Mouse (Mus musculus): ENCODE results near the gene Brd9. TPM values are rescaled to one million over a fixed set of nuclear protein-coding genes. Genes with fewer than 3 reads are reported as not detected.
"Not testable (repeated sequence)": the region's sequence is repeated elsewhere in the genome, so short reads cannot be mapped to it uniquely, and the experiment has no call there.

The Brd9 gene
- total RNA-seq, 2 experiments from 2014 or later: 80.4 to 83.4 TPM

DNA sequence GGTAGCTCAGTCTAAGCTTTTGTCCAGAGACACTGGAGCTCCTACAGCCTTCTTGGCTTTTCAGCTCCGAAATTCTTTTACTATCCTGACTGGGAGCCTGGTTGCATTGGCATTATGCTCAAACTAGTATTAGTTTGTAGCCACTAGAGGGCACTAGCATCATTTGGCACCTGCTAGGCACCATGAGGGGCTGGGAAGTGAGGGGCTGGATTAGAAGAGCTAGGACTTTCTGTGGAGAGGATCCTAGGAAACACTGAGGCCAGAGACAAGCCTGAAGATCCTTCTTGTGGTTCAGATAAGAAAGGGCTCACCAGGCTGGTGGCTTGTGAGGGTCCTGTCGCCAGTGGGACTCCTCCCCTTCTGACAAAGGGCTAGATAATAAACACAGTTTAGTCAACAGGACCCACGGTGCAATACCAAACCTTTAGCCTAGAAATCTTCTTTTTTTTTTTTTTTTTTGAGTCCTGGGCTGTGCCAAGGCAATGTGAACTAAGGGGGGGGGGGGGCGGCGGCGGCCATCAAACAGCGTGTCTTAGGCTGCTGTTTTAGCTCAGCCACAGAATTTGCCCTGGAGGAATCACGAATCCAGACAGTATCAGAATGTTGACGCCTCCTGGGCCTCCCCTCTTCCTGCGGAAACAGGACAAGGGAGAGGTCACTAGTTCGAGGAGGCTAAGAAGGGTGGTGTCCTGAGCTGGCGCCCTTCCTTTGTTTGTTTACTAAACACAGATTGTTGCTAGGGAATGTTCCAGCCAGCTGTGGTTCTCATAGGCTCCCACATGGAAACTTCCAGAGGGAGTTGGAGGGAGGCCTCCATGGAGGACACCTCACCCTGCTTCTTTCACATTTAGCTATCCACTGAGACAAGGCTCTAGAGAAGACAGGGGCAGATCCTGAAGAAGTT is 33.2 kb downstream of the Brd9 start:
- intact Hi-C loops (cut with DNase I): loop anchor here (2.0 to 10.0 kb wide), 3 partner anchors 56 to 332 kb away; no protein-coding TSS in a partner anchor
- DNase-seq (ENCODE audit: low spot score in 2 of 2): peak; percentile 73 to 77

DNA sequence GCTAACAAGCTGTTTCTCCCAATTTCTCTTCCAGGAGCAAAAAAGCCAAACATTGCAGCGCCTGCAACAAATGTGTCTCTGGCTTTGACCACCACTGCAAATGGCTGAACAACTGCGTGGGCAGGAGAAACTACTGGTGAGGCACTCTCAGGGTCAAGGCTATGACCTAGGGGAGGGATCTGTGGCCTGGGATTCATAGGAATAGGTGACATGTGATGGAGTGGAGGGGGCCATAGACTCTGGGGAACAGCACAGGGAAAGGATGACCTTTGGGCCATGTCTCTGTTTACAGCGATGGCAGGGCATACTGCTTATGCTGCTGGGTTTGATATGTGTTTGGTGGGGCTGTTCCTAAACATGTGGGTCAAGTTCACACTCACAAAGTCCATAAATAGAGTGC is 36.9 kb downstream of the Brd9 start:
- intact Hi-C loops (cut with DNase I): loop anchor here (5.0 to 10.0 kb wide), 2 partner anchors 190 to 328 kb away; no protein-coding TSS in a partner anchor
- no peak for DNase-seq (ENCODE audit: low spot score in 2 of 2)

DNA sequence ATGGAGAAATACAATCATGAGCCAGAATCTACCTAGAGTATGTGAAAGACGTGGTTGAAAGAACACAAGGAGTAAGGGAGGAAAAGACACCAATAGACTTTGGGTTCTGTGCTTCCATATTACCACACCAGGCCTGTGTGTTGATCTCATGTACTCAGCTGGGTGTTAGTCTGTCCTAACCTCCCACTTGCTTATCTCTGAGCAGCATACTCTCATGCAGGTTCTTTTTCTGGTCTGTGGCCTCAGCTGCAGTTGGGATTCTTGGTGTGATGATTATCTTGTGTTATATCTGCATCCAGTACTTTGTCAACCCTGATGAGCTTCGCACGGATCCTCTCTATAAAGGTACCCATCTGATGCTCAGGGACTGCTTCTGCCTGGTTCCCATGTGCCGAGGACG is 39.3 kb downstream of the Brd9 start:
- DNase-seq (ENCODE audit: low spot score in 2 of 2): no peak
- intact Hi-C loops (cut with DNase I): loop anchor here (10.0 kb wide), 1 partner anchor 188 kb away; no protein-coding TSS in a partner anchor

DNA sequence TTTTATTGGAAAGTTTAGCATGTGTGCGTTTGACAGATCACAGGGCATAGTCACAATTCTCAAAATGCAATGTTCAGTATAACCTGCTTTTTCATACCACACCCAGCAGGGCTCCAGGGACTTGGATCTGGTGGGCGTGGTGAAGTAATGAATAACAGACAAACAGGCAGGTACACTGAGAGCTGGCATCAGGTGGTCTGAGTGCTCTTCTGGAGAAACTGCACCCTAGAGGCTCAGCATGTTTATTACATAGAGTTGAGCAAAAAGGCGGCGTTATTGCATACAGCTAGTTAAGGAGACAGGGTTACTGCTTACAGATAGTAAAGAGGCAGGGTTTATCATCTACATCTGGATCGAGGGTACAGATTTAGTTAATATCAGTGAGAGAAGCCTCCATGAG is 52.7 kb downstream of the Brd9 start:
- DNase-seq (ENCODE audit: low spot score in 2 of 2): no peak
- intact Hi-C loops (cut with DNase I): no loop called here

DNA sequence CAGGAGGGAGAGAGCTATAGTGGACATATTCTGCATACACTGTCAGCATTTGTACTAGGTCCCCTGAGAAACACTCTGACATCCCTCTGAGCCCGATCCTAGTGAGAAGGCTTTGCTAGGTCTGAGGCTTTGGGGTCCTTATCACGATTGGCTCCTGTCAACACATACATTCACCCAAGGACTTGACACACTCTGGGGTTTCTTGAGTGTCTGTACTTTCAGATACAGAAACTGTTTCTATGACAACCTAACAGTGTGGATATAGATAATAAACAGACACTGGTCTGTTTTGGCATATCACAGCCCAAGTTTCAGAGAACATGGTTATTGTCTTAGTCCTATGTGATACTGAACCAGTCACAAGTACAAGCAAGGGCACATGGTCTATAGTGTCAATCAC is 53.1 kb downstream of the Brd9 start:
- DNase-seq (ENCODE audit: low spot score in 2 of 2): no peak
- intact Hi-C loops (cut with DNase I): no loop called here

DNA sequence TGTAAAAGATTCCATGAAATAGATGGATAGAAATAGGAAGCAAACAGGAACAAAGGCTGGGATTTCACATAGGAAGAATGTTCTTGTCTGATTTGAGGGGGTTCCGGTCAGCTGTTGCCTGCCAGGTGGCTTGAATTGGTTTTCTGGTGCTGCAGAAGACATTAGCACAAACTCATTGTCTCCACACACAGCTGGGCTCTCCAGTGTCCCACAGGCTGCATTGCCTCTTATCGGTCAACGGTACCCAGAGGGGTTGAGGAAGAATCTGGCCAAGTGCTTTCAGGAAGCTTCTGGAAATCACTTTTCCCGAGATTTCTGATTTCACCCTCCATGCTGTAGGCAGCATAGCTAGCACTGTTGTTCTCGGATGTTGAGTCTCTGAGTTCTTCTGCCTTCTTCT is 53.7 kb downstream of the Brd9 start:
- no peak for DNase-seq (ENCODE audit: low spot score in 2 of 2)
- intact Hi-C loops (cut with DNase I): no loop called here

DNA sequence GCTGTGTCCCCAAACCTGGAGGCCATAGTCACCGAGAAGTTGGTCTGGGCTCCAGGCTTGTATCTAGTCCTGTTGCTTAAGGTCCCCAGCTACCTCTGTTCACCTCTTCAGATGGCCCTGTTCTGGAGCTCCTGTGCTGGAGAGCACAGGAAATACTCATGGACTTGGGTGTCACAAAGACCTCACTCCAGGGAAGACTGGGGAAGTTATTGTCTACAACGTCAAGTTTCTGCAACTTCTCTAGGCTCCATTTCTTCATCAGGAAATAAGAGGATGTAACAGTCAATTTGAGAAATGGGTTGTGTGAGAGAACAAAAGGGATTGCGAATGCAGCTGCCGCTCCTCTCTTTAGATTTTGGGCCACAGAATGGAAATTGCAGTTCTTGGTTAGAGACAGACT is 58.8 kb downstream of the Brd9 start:
- intact Hi-C loops (cut with DNase I): no loop called here
- no peak for DNase-seq (ENCODE audit: low spot score in 2 of 2)

DNA sequence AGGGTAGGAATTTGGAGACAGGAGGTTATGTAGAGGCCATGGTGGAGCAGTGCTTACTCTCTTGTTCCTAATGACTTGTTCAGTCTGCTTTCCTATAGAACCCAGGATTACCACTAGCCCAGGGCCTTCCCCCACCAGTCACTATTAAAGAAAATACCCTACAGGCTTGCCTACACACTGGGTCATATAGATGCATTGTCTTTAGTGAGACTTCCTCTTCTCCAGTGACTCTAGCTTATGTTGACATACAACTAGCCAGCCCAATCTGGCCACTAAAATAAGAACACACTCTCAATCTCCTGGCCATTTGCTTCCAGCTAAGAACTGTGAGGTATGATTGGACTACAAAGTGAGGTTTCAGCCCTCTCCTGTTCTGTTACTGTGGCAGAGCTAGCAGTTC is 62.9 kb downstream of the Brd9 start:
- no peak for DNase-seq (ENCODE audit: low spot score in 2 of 2)
- intact Hi-C loops (cut with DNase I): no loop called here

DNA sequence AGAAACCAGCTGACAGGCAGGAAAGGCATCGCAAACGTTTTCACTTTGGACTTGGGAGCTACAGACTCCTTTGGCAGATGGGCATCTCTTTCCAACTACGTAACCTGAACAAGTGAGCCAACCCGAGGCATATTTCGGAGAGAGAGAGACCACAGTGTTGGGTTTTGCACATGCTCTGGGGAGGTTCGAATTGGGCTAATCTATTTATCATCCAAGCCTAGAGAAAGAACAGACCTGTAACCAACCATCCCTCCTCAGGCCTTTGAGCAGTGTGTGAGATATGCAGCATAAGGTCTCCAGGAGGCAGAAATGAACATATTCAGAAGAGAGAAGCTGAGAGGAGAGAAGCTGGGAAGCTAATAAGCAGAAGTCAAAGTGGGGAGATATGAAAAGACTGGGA is 63.4 kb downstream of the Brd9 start:
- intact Hi-C loops (cut with DNase I): no loop called here

DNA sequence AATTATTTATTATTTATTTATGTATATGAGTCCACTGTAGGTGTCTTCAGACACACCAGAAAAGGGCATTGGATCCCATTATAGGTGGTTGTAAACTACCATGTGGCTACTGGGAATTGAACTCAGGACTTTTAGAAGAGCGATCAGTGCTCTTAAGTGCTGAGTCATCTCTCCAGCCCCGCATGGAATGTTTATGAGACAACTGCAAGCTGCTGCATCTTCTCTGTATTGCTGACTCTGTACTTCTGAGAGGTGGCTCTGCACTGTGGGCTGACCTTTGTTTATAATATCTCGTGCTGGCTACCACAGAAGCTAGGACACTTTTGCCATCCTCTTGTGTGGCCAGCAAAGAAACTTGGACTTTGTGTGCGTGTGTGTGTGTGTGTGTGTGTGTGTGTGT is 63.9 kb downstream of the Brd9 start:
- no peak for DNase-seq (ENCODE audit: low spot score in 2 of 2)
- intact Hi-C loops (cut with DNase I): no loop called here

More for the DNA sequence above, 63.4 kb downstream of the Brd9 start:
- no peak for DNase-seq (ENCODE audit: low spot score in 2 of 2)

DNA sequence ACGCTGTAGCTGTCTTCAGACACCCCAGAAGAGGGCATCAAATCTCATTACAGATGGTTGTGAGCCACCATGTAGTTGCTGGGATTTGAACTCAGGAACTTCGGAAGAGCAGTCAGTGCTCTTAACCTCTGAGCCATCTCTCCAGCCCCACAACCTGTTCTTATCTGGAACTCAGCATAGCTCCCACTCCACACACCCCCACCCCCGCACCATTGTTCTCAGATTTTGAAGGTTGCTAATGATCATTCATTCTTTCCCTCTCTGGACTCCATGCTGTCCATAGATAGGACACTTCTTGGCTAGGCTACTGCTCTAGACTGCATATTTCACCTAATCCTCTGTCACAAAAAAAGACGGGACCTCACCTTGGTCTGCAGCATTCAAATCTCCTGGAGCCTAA is 69.3 kb downstream of the Brd9 start:
- DNase-seq (ENCODE audit: low spot score in 2 of 2); intact Hi-C loops (cut with DNase I): not testable (repeated sequence)

DNA sequence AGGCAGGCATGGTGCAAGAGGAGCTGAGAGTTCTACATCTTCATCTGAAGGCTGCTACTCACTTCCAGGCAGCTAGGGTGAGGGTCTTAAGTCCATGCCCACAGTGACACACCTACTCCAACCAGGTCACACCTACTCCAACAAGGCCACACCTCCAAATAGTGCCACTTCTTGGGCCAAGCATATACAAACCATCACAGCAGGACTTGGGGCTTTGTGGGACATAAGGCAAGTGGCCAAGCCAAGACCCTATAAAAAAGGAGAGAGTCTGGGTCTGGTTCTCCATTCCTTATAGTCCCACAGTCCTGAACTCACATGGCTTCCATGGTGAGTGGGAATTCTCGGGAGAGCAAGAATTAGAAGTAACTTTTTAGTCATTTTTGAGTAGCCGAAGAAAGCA is 70.6 kb downstream of the Brd9 start:
- intact Hi-C loops (cut with DNase I); DNase-seq (ENCODE audit: low spot score in 2 of 2): not testable (repeated sequence)

DNA sequence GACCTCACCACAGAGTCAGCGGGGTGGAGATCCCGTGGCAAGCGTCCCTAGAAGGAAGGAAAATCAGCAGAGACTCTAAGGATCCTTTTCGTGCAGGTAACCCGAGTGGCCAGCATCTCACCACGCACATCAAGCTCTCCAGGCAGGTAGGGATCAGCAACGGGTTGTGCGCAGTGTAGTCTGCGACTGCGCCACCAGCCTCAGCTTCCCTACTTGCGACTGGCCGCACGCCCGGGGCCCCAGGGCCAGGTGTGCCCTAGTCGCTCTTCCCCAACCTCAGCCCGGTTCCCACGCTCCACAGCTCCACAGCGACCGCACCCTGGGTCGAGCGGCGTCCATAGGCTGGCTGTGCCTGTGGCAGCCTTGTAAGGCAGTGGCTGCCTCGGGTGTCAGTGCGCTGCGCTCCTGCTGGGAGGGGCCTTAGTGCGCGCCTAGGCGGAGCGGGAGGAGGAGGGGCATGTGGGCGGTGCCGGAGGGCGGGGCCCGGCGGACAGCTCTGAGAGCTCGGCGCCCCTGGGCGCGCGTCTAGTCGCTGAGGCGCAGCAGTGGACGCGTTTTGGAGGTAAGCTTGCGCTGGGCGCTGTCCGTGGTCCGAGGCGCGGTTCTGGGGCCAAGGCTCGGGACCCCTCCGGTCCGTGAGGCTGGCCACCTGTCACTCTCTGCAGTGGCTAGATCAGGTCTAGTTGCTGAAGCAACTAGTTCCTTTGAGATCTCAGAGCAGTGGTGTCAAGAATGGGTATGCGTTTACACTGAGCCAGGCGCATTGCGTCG is 71.5 kb downstream of the Brd9 start, which contains the start of gene Tppp:
Gene Tppp (plus strand): TSS at position 460 of the 771 bp plus-strand sequence.
- intact Hi-C loops (cut with DNase I): no loop called here
- DNase-seq (ENCODE audit: low spot score in 2 of 2): peak; percentile 94 to 95

DNA sequence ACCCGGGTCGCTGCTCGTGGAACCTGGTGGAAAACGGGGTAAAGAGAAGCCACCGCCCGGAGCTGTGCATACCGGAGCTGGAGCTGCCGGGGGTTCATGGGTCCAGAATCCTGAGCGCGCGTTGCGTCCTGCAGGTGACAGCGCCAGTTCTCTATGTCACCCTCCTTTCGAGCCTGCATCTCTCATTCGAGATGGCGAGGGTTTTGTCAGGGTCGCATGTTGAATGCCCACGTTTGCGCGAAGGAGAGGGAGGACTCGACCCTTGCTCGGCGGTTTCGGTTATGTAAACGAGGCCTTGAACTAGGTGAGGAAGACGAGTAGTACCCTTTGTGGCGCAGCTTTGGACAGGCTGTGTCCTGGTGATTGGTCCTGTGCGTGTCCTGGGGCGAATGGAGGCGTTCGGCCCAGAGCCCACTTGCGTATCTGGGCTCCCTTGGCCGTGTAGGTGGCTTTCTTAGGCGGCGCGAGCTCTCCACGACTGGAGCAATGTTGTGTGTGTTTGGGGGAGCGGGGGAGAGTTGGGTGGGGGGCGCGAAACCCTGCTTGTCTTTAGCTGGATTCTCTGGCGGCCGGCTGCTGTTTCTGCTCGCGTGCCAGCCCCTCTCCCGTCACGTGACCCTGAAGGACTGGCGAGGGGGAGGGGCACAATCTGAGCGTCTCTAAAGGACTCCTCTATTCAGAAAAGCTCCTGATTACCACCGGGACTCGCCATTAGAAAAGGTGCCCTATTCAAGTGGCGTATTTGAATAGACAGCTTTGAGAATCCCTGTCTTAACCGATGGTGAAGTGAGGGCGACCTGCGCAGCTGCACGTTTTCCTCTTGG is 72.4 kb downstream of the Brd9 start:
- intact Hi-C loops (cut with DNase I): no loop called here
- DNase-seq (ENCODE audit: low spot score in 2 of 2): peak; percentile 87 to 89

Small RNAs within 50 kb of the gene (microRNA-seq; reads per million reads assigned to microRNA genes)
- 0 reads per million in 2 experiments for gene Gm25197

Other genes starting within 250 kb of the Brd9 start
- gene Slc6a19, start 232.9 kb upstream of the Brd9 start, total RNA-seq (2021): under 1 TPM in 1 of 2 experiments, not detected in 1; 0.09 TPM
- gene Slc12a7, start 204.7 kb upstream of the Brd9 start, total RNA-seq (2021): 1 to 10 TPM; 4.9 to 5.4 TPM
- 1 to 10 TPM; 3.7 to 4.9 TPM for gene Nkd2, start 90.2 kb upstream of the Brd9 start, total RNA-seq (2021)
- 1 to 10 TPM in 1 of 2 experiments, under 1 TPM in 1; 0.61 to 1.3 TPM for gene Trip13, start within 50 bp of the Brd9 start, total RNA-seq (2021)
- gene Zdhhc11, start 26.0 kb downstream of the Brd9 start, total RNA-seq (2021): not detected
- gene Tppp, start 71.6 kb downstream of the Brd9 start, total RNA-seq (2021): 100 to 1,000 TPM; 230 to 250 TPM
- gene Cep72, start 124.5 kb downstream of the Brd9 start, total RNA-seq (2021): 1 to 10 TPM; 1.1 to 2.0 TPM
- gene Slc9a3, start 183.6 kb downstream of the Brd9 start, total RNA-seq (2021): under 1 TPM; 0.81 to 0.97 TPM